Mouse (Mus musculus) left cerebral cortex, postnatal 4 days (tissue): ENCODE results near the gene E2f4. TPM values are rescaled to one million over a fixed set of nuclear protein-coding genes. Genes with fewer than 3 reads are reported as not detected.

Experiments used
- DNase-seq: peaks from one replicate; pipeline ENCODE4 v3.0.0-alpha.2; 2022
- intact Hi-C: fragments of 180-260 bp; cut with DNase I; formaldehyde crosslinking; loops from one replicate; pipeline ENCODE4 v1.15.1; 2025
- microRNA-seq: library from miRNA; unstranded; fragments of <30 nt; microRNA quantifications from one replicate; pipeline ENCODE4 v1.2.0, GENCODE M21; 2022
- total RNA-seq, 2 experiments: library from RNA; stranded (reverse); gene quantifications; 2 replicates each; pipeline ENCODE4 v1.2.3; 2021

Gene E2f4
- total RNA-seq, 2 experiments from 2014 or later = 33.7 to 33.8 TPM

DNA sequence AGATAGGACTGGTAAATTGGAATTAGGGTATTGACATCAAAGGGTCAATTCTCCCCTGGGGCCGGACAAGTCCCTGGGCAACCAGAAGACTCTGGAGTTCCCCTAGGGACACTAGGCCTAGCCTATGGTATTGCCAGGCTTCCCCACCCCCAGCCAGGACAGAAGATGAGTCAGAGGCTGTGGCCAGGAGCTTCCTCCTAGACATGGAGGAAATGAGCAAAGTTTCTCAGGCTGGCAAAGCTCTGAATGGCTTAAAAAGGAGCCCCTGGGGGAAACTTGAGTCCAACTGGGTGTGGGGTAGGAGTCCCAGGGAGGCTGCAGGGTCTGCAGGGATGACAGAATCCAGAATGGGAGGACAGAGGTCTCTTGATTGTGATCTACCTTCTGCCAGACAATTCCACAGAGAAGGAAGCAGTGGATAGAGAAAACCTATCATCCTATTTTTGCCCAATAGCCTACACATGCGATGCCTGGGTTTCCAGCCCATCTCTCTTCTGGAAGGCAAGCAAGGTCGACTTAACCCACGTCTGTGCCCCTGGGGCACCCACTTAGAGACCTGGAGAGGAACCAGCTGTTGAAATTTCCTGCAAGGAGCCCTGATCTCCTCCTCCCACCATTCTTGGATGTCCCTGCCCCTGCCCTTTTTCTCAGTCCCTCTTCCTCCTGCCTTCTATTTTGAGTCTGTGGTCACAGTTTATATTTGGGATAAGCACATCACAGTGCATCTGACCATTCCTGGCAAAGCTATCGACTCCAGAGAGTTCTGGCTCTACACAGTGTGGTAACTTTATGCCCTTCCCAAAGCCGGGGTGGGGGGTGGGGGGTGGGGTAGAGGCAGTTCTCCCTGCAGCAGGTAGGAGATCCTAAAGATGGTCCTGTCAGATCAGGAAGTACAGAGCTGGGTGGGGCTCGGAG, 47.9 kb downstream of the E2f4 start:
- no peak for DNase-seq
- intact Hi-C loops = no loop called here

- peak; percentile 29 for DNase-seq
- intact Hi-C loops = no loop called here
Observed at GRCm38 (mm10) chr8:105346611-105347427, 49.4 kb downstream of the E2f4 start.

- intact Hi-C loops = no loop called here
- peak; percentile 94 for DNase-seq
Observed at GRCm38 (mm10) chr8:105347428-105348221, 50.2 kb downstream of the E2f4 start, which contains the start of gene Fhod1. Gene Fhod1, minus strand, starts transcription at chr8:105347953.

DNA sequence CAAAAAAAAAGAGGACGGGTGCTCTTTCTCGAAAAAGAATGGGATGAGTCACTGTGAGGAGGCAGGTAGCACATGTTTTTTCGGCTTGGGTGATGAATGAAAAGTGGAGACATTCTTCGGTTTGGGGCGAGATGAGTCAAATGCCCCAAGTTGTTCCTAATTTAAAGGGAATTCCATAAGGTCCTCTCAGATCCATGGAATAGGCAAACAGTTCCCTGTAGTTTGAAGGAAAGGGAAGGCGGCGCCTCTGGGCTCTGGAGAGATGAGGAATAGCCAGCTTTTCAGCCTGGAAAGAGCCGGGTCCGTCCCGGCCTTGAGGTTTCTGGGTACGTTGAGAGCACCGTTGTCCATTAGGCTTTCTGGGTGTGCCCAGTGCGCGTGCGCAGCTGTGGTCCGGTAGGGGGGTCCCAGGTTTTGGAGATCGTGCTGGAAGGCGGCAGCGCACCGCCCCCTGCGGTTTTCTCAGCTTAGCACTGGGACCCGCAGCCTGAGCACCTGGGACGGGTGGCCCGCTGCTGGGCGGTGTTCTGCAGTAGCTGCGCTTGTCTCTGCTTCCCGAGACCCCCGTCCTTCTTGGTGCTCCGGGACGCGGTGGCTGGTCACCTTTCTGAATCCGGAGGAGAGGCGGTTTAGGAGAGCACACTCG, 51.1 kb downstream of the E2f4 start, which contains the start of gene Slc9a5:
Gene Slc9a5 (plus strand): TSS at position 394 of the 646 bp plus-strand sequence.
- intact Hi-C loops = no loop called here
- peak; percentile 78 for DNase-seq

- peak; percentile 57 for DNase-seq
Observed at GRCm38 (mm10) chr8:105349096-105349771, 51.8 kb downstream of the E2f4 start.

GRCm38 (mm10) chr8:105350186-105350585, 52.7 kb downstream of the E2f4 start:
- no peak for DNase-seq
- intact Hi-C loops = no loop called here

More at GRCm38 (mm10) chr8:105349096-105349771, 51.8 kb downstream of the E2f4 start:
- intact Hi-C loops = no loop called here

DNA sequence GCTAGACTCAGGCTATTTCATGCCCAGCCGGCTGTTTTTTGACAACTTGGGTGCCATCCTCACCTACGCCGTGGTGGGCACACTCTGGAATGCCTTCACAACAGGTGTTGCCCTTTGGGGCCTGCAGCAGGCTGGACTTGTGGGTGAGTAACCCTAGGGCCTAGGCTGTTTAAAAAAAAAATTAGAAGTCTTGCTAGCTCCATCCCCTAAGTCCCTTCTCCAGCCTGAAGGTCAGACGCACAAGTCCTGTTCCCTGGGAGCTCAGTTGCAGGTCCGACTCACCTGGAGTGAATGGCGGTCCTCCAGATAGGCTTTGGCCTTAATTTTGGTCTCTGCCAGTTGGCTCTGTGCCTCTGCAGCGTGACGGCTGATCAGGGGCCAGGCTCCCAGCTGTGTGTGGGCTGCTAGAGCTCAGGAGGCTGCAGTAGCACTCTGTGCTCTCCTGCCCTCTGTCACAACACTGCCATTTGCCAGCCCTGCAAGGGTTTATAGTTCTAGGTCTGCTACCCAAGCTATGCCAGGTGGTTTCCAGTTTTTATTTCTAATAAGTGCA, 56.2 kb downstream of the E2f4 start:
- peak; percentile 45 for DNase-seq
- intact Hi-C loops = no loop called here

GRCm38 (mm10) chr8:105354549-105354948, 57.1 kb downstream of the E2f4 start:
- intact Hi-C loops = no loop called here
- DNase-seq = no peak

Small RNA genes lying within 50 kb of the gene (microRNA-seq; reads per million reads assigned to microRNA genes)
- gene Gm27320 = not detected
- gene Mir328 = 2,366 reads per million, percentile 84 among the genes with 10 or more reads in this experiment

Other genes starting within 250 kb of the E2f4 start
- not detected for gene Ces3a, start 249.1 kb upstream of the E2f4 start, total RNA-seq
- not detected for gene Ces3b, start 213.9 kb upstream of the E2f4 start, total RNA-seq
- not detected for gene Ces4a, start 165.9 kb upstream of the E2f4 start, total RNA-seq
- 10 to 100 TPM; 39.0 to 47.0 TPM for gene Cbfb, start 127.0 kb upstream of the E2f4 start, total RNA-seq
- gene D230025D16Rik, start 72.5 kb upstream of the E2f4 start, total RNA-seq = 10 to 100 TPM; 30.9 to 33.0 TPM
- gene B3gnt9, start 42.5 kb upstream of the E2f4 start, total RNA-seq = 1 to 10 TPM; 4.2 to 4.7 TPM
- gene Tradd, start 33.1 kb upstream of the E2f4 start, total RNA-seq = 10 to 100 TPM in 1 of 2 experiments, 1 to 10 TPM in 1; 9.2 to 11.1 TPM
- gene Fbxl8, start 33.0 kb upstream of the E2f4 start, total RNA-seq = under 1 TPM; 0.60 to 0.84 TPM
- under 1 TPM; 0.28 to 0.50 TPM for gene Hsf4, start 27.9 kb upstream of the E2f4 start, total RNA-seq
- 1 to 10 TPM; 1.1 to 1.5 TPM for gene Nol3, start 21.5 kb upstream of the E2f4 start, total RNA-seq
- gene 4931428F04Rik, start 7.8 kb upstream of the E2f4 start, total RNA-seq = 100 to 1,000 TPM; 183 TPM
- 1 to 10 TPM; 6.0 to 7.2 TPM for gene Exoc3l, start 1.6 kb upstream of the E2f4 start, total RNA-seq
- 1 to 10 TPM in 1 of 2 experiments, under 1 TPM in 1; 0.85 to 1.1 TPM for gene Elmo3, start 7.9 kb downstream of the E2f4 start, total RNA-seq
- 1 to 10 TPM; 4.0 to 5.0 TPM for gene Lrrc29, start 28.6 kb downstream of the E2f4 start, total RNA-seq
- gene Tmem208, start 28.7 kb downstream of the E2f4 start, total RNA-seq = 10 to 100 TPM; 53.7 to 58.3 TPM
- 1 to 10 TPM; 2.8 to 3.6 TPM for gene Fhod1, start 50.3 kb downstream of the E2f4 start, total RNA-seq
- 10 to 100 TPM; 32.6 to 37.0 TPM for gene Slc9a5, start 51.2 kb downstream of the E2f4 start, total RNA-seq
- 1 to 10 TPM; 5.4 to 8.3 TPM for gene Plekhg4, start 75.6 kb downstream of the E2f4 start, total RNA-seq
- gene Kctd19, start 115.8 kb downstream of the E2f4 start, total RNA-seq = not detected
- under 1 TPM; 0.40 to 0.64 TPM for gene Lrrc36, start 115.9 kb downstream of the E2f4 start, total RNA-seq
- gene Tppp3, start 173.9 kb downstream of the E2f4 start, total RNA-seq = 10 to 100 TPM; 67.5 to 67.6 TPM
- 10 to 100 TPM; 16.6 to 21.3 TPM for gene Zdhhc1, start 199.2 kb downstream of the E2f4 start, total RNA-seq
- gene Hsd11b2, start 221.1 kb downstream of the E2f4 start, total RNA-seq = not detected